Mouse (Mus musculus) testis, adult 2 months (tissue): ENCODE measurements at regions not wholly inside any gene's neighbourhood (a gene's known extent, or its start where the extent isn't known, plus 50 kb on each side); places are given as distances from the start of the nearest gene placed in this dataset.

Experiments
- CTCF ChIP-seq: fragments of 200-500 bp; IDR thresholded peaks from 2 replicates; pipeline ENCODE4 v1.5.1; 2012; ENCODE audit warnings: low read depth, mild to moderate bottlenecking, inconsistent platforms, low read length, moderate library complexity; ENCODE audit not compliant: control insufficient read depth, insufficient read depth, insufficient replicate concordance
- POLR2A ChIP-seq: fragments of 200-500 bp; IDR thresholded peaks from 2 replicates; pipeline ENCODE4 v1.6.1; 2012; ENCODE audit warnings: low read depth, mild to moderate bottlenecking, inconsistent platforms, low read length, moderate library complexity; ENCODE audit not compliant: control insufficient read depth

DNA sequence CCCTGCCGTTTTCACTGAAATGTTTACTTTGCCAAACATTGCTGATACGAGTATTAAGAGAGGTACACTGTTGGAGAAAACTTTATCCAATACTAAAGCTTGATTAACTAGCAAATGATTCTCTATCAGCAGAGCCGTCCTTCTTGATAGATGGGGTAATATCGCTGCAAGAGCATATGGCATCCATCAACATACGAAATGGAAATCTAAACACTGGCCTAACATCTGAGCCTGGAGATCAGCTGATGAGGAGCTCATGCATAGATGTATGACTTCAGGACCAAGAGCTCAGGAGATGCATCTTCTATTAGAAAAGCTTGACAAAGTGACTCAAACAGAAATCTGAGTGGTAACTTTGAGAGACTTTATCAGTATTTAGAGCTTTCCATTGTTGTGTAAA lies 666.5 kb downstream of the Defb40 start:
- TF ChIP-seq CTCF (no peak), POLR2A (no peak)
